Mouse (Mus musculus) kidney, adult 8-10 months (tissue): ENCODE measurements around the gene Cdh5.

Experiments used
- DNase-seq, 2 experiments: peaks; one replicate each; pipeline ENCODE4 v3.0.0; 2022

Gene Cdh5

GRCm38 (mm10) chr8:104140611-104141010 is 39.2 kb downstream of the Cdh5 start:
- DNase-seq: no peak

- DNase-seq: no peak
Measured at GRCm38 (mm10) chr8:104142415-104142814, 41.0 kb downstream of the Cdh5 start.

GRCm38 (mm10) chr8:104143379-104143778 is 42.0 kb downstream of the Cdh5 start:
- no peak for DNase-seq

GRCm38 (mm10) chr8:104144434-104145216 is 43.2 kb downstream of the Cdh5 start:
- DNase-seq: no peak

GRCm38 (mm10) chr8:104145981-104146689 is 44.7 kb downstream of the Cdh5 start:
- peak; percentile 44 to 81 for DNase-seq

GRCm38 (mm10) chr8:104146717-104147494 is 45.5 kb downstream of the Cdh5 start:
- DNase-seq: no peak

- DNase-seq: no peak
Measured at GRCm38 (mm10) chr8:104147947-104148346, 46.5 kb downstream of the Cdh5 start.

- no peak for DNase-seq
Measured at GRCm38 (mm10) chr8:104160731-104161130, 59.3 kb downstream of the Cdh5 start.

GRCm38 (mm10) chr8:104169461-104169860 is 68.0 kb downstream of the Cdh5 start:
- DNase-seq: no peak

GRCm38 (mm10) chr8:104170118-104171049 is 69.0 kb downstream of the Cdh5 start, which contains the start of gene Bean1:
Gene Bean1, plus strand, starts transcription at chr8:104170442.
- DNase-seq: no peak

- no peak for DNase-seq
Measured at GRCm38 (mm10) chr8:104171050-104171620, 69.7 kb downstream of the Cdh5 start.

- no peak for DNase-seq
Measured at GRCm38 (mm10) chr8:104172420-104172819, 71.0 kb downstream of the Cdh5 start.

- DNase-seq: no peak
Measured at GRCm38 (mm10) chr8:104175848-104176527, 74.6 kb downstream of the Cdh5 start.

GRCm38 (mm10) chr8:104177054-104177453 is 75.6 kb downstream of the Cdh5 start:
- DNase-seq: no peak

GRCm38 (mm10) chr8:104184905-104185304 is 83.5 kb downstream of the Cdh5 start:
- DNase-seq: no peak

GRCm38 (mm10) chr8:104186827-104187226 is 85.4 kb downstream of the Cdh5 start:
- no peak for DNase-seq

GRCm38 (mm10) chr8:104187622-104188021 is 86.2 kb downstream of the Cdh5 start:
- no peak for DNase-seq

GRCm38 (mm10) chr8:104188459-104188858 is 87.0 kb downstream of the Cdh5 start:
- no peak for DNase-seq

GRCm38 (mm10) chr8:104190777-104191468 is 89.5 kb downstream of the Cdh5 start:
- no peak for DNase-seq

GRCm38 (mm10) chr8:104191496-104191895 is 90.1 kb downstream of the Cdh5 start:
- no peak for DNase-seq
